Mouse (Mus musculus): ENCODE results near the gene Tm4sf5. TPM values are rescaled to one million over a fixed set of nuclear protein-coding genes. Genes with fewer than 3 reads are reported as not detected.

Tm4sf5 gene
- polyA plus RNA-seq, 1 experiment, result 0.80 TPM

- DNase-seq (ENCODE audit: low spot score), result no peak
These were observed 36.4 kb downstream of the Tm4sf5 start for GRCm38 (mm10) chr11:70541415-70541814.

GRCm38 (mm10) chr11:70544496-70544895, 39.5 kb downstream of the Tm4sf5 start:
- DNase-seq (ENCODE audit: low spot score), result no peak

- DNase-seq (ENCODE audit: low spot score), result no peak
These were observed 46.5 kb downstream of the Tm4sf5 start for GRCm38 (mm10) chr11:70551526-70551925.

GRCm38 (mm10) chr11:70553940-70554339, 48.9 kb downstream of the Tm4sf5 start:
- no peak for DNase-seq (ENCODE audit: low spot score)

GRCm38 (mm10) chr11:70557545-70557944, 52.5 kb downstream of the Tm4sf5 start:
- DNase-seq (ENCODE audit: low spot score), result no peak

Other genes starting within 250 kb of the Tm4sf5 start
- gene Alox12, start 249.9 kb upstream of the Tm4sf5 start, polyA plus RNA-seq (2012; rRNA removed), result 14.7 and 15.3 TPM in 2 replicates
- gene Alox12e, start 182.6 kb upstream of the Tm4sf5 start, polyA plus RNA-seq (2012; rRNA removed), result 0.14 and 0.21 TPM in 2 replicates
- gene Alox15, start 153.2 kb upstream of the Tm4sf5 start, polyA plus RNA-seq (2012; rRNA removed), result 0.80 and 1.3 TPM in 2 replicates
- 11.1 and 15.3 TPM in 2 replicates for gene Pelp1, start 95.2 kb upstream of the Tm4sf5 start, polyA plus RNA-seq (2012; rRNA removed)
- gene Arrb2, start 72.6 kb upstream of the Tm4sf5 start, polyA plus RNA-seq (2012; rRNA removed), result 18.5 and 22.0 TPM in 2 replicates
- gene Med11, start 53.3 kb upstream of the Tm4sf5 start, polyA plus RNA-seq (2012; rRNA removed), result 20.1 and 20.8 TPM in 2 replicates
- 3.9 and 4.4 TPM in 2 replicates for gene Zmynd15, start 45.8 kb upstream of the Tm4sf5 start, polyA plus RNA-seq (2012; rRNA removed)
- gene Cxcl16, start 45.3 kb upstream of the Tm4sf5 start, polyA plus RNA-seq (2012; rRNA removed), result 28.9 and 29.2 TPM in 2 replicates
- 0.43 and 0.72 TPM in 2 replicates for gene Vmo1, start 9.4 kb downstream of the Tm4sf5 start, polyA plus RNA-seq (2012; rRNA removed)
- 0.14 and 0.15 TPM in 2 replicates for gene Gltpd2, start 14.0 kb downstream of the Tm4sf5 start, polyA plus RNA-seq (2012; rRNA removed)
- 249 and 294 TPM in 2 replicates for gene Psmb6, start 20.1 kb downstream of the Tm4sf5 start, polyA plus RNA-seq (2012; rRNA removed)
- gene Gm40193, start 27.7 kb downstream of the Tm4sf5 start, polyA plus RNA-seq (2012; rRNA removed), result not detected in 2 replicates
- 33.6 and 38.7 TPM in 2 replicates for gene Pld2, start 34.8 kb downstream of the Tm4sf5 start, polyA plus RNA-seq (2012; rRNA removed)
- 87.2 and 89.1 TPM in 2 replicates for gene Mink1, start 57.6 kb downstream of the Tm4sf5 start, polyA plus RNA-seq (2012; rRNA removed)
- gene 4930544D05Rik, start 110.6 kb downstream of the Tm4sf5 start, polyA plus RNA-seq (2012; rRNA removed), result not detected in 2 replicates
- gene Chrne, start 114.0 kb downstream of the Tm4sf5 start, polyA plus RNA-seq (2012; rRNA removed), result 0.40 and 0.44 TPM in 2 replicates
- gene Gp1ba, start 133.9 kb downstream of the Tm4sf5 start, polyA plus RNA-seq (2012; rRNA removed), result 0.01 and 0.10 TPM in 2 replicates
- 116 and 119 TPM in 2 replicates for gene Rnf167, start 142.0 kb downstream of the Tm4sf5 start, polyA plus RNA-seq (2012; rRNA removed)
- 93.9 and 96.9 TPM in 2 replicates for gene Slc25a11, start 142.2 kb downstream of the Tm4sf5 start, polyA plus RNA-seq (2012; rRNA removed)
- 1,258 and 1,344 TPM in 2 replicates for gene Pfn1, start 149.4 kb downstream of the Tm4sf5 start, polyA plus RNA-seq (2012; rRNA removed)
- gene Eno3, start 152.0 kb downstream of the Tm4sf5 start, polyA plus RNA-seq (2012; rRNA removed), result 104 and 126 TPM in 2 replicates
- 89.4 and 93.2 TPM in 2 replicates for gene Spag7, start 164.2 kb downstream of the Tm4sf5 start, polyA plus RNA-seq (2012; rRNA removed)
- 16.6 and 25.4 TPM in 2 replicates for gene Camta2, start 182.9 kb downstream of the Tm4sf5 start, polyA plus RNA-seq (2012; rRNA removed)
- gene Inca1, start 194.9 kb downstream of the Tm4sf5 start, polyA plus RNA-seq (2012; rRNA removed), result 4.3 and 5.1 TPM in 2 replicates
- 77.5 and 105 TPM in 2 replicates for gene Kif1c, start 195.3 kb downstream of the Tm4sf5 start, polyA plus RNA-seq (2012; rRNA removed)